Mouse (Mus musculus): ENCODE results near the gene Il4i1.
A peak's percentile ranks its signal among the peaks of the same experiment; 100 is the strongest.

Gene Il4i1

DNA sequence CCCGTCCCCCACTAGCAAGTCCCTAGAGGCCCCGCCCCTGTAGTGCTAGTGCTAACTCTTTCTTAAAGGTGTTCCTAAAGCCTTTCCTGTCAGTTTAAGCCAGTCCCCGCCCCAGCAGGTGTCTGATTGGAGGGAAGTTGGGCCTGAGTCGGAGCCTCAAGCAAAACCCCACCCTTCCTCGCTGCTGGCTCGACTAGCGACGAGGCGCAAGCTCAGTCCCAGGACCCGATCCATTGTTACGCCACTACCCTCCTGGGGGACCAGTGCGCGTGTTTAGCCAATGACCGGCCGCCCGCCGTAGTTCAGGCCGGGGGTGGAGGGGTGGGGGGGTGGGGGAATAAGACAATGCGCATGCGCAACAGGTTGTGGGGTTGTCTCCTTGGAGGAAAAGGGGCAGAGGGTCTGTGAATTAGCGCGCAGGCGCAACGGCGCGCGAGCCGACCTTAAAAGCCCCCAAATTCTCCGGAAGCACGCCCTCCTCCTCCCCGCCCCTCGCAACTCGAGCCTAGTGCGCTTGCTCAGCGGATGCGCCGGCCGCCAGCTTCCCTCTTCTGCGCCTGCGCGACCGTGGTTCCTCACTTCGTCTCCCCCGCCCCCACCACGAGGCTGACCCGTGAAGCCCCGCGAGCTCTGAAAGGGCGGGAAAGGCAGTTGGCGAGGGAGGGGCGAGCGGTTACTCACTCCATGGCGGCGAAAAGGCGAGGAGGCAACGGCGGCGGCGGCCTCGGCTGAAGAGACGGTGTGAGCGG, at the start of gene Il4i1, which contains the start of gene Nup62:
TSS of gene Il4i1 (plus strand) at position 667 of the 749 bp plus-strand sequence.
TSS of gene Nup62 (plus strand) at position 368 of the 749 bp plus-strand sequence.
- DNase-seq (ENCODE audit: low spot score in 2 of 2): peak; percentile 99

DNA sequence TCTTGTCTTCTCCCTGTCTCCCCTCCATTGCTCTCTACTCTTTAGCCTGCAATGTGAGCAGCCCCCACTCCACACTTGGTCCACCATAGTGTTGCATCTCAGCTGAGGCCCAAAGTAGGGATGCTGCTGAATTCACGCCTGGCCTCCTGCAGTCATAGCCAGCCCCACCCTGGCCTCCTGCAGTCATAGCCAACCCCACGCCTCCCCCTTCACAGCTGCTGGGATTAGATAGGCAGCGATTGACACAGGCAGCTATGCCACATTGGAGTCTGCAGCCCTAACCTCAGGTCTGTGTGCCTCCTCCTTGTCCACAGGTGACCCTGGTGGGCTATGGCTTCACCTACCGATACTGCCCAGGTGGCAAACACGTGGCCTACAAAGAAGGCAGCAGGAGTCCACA, 48.1 kb upstream of the Il4i1 start:
- no peak for DNase-seq (ENCODE audit: low spot score in 2 of 2)

DNA sequence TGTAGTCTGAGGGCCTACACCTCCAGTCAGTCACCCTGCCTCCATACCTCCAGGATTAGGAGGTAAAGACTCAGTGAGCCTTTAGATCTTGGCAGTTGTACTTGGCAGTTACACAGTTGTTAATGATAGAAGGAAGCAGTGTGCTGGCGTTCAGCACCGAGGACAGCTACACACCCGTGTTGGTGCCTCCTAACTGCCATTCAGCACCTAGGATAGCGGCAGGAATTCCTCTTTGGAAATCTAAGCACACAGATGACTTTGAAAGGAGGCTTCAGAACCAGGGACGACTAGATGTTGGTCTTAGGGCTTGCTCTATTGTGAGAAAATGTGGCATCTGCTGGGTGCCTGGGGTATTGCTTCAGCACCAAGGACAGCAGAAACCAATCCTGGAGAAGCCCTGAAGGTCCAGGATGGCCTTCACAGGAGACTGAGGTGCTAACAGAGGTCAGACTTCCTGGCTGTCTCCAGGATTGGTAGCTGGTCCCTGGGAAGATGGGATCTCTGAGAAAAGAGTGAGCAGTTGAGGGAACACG, 46.1 kb upstream of the Il4i1 start:
- DNase-seq (ENCODE audit: low spot score in 2 of 2): peak in 1 of 2 experiments; percentile 20

DNA sequence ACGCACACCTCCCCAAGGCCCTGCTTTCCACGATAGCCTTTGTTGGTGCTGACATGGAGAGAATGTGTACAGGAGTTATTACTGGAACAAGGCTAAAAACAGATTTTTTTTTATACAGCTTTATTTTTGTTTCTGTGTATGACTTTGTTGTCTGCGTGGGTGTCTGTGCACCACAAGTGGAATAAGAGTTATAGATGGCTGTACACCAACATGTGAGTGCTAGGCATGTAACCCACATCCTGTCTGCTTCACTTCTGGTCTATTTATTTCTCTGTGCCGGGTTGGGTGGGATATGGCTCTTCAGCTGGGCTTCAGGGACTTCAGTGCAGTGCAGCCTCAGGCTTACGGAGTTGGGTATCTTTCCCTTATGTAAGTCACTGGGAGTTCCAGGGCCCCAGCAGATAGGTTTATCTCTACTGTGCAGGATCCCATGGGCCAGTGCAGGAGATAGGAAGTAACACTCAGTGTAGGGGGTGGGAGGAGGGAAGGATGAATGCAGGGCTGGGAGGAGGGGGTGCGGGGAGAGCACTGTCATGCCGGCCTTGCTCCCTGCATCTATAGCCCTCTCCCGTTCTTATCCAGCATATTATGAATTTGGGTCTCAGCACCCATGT, 43.5 kb upstream of the Il4i1 start:
- no peak for DNase-seq (ENCODE audit: low spot score in 2 of 2)

DNA sequence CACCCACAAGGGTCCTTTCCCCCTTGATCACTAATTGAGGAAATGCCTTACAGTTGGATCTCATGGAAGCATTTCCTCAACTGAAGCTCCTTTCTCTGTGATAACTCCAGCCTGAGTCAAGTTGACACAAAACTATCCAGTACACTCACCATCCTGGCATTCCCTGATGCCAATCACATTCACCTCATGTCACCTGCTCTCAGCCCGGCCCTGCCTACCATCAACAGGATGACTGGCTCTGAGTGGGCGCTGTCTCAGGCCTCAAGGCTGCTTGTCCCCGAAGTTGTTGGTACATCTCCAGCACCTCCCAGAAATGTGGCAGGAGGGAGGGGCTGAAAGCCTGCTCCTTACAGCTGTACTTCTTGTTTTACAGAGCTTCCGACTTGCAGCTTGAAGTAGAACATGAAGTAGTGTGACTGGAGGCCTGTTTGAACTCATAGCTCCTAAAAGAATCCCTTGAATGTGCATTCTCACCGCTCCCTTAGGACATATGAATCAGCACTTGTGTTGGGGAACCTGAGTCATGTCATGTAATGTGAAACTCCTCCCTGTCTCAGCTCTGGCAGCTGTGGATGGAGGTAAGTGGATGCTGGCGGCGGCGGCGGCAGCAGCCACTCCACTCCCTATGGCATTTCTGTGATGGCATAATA, 39.2 kb upstream of the Il4i1 start:
- DNase-seq (ENCODE audit: low spot score in 2 of 2): no peak

DNA sequence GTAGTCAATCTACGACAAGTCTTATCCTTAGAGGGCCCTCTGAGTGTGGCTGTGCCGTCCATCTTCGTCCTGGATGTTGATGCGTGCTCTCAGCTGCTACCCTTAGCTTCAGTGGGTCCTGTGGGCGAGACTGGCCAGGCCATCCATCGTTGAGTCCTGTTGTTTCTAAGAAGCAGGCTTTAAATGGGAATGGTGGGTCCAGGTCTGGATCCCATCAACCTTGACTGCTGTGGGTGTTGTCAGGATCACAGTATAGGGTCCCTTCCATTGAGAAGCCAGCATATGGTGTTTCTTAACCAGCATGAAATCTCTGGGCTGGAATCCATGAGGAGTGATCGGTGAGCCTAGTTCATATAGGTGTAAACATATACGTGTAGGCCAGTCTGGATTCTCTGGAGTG, 36.1 kb upstream of the Il4i1 start:
- no peak for DNase-seq (ENCODE audit: low spot score in 2 of 2)

DNA sequence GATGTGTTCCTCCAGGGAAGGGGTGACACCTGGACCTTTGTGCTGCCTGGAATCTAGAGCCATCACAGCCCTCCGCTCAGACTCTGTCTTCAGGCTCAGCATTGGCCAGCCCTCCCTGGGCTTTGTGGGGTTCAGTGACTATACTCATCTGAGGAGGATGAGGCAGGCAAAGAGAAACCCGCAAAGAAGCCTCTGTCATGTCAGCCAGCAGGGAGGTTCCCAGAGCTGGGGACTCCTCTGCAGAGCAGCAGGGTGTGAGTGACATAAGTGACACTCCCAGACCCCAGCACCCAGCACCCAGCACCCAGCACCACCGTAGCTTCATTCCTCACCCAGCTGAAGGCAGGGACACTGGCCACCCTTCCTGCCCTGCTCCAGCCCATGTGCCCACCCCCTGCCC, 26.7 kb upstream of the Il4i1 start:
- DNase-seq (ENCODE audit: low spot score in 2 of 2): no peak

DNA sequence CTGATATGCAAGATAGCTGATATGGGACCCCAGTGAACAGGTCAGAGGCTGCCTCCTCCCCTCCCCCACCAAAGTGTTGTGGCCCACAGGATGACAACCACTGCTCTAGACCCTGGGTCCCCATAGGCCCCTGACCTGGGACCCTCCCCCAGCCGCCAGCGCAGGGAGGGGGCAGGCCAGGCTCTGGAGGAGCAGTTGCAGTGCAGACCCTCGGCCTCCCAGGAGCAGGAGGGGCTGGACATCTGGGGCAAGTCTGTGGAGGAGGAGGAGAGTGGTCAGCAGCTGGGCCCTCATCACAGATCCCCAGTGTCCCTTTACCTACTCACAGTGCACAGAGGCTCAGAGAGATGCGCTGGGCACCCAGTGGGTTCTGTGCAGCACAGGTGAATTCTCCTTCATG, 26.1 kb upstream of the Il4i1 start:
- DNase-seq (ENCODE audit: low spot score in 2 of 2): no peak

DNA sequence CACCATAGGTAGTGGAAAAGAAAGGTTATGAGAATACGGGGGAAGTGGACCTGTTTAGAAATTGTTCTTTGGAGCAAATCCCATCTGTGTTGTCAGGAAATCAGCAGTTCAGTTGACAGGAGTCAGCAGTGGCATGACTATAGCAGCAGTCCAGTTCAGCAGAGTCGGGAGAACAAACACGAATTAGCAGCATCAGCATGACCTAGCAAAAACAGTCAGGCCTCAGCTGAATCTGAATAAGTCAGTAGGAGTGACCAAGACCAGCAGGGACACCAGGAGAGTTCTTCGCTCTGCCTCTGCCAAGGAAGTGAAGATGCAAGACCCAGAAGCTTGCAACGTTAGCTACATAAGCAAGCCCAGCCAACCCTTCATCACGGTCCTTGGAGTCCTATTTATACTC, 23.4 kb upstream of the Il4i1 start:
- DNase-seq (ENCODE audit: low spot score in 2 of 2): no peak

DNA sequence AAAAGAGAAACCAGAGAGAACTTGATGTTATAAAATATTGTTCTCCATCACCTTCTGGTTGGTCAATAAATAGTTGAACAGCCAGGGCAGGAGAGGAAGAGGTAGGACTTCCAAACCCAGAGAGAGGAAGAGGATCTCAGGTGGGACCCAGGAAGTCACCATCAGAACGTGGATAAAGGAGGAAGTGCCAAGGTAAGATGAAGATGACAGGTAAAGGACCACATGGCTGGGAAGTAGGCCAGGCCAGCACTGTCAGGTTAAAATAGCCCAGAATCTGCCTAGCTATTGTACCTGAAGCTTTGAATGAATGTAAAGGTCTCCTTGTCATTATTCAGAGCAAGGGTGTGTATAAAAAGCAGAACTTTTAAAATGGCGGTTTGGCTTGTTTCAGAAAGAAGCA, 7.3 kb upstream of the Il4i1 start:
- peak in 1 of 2 experiments; percentile 1 for DNase-seq (ENCODE audit: low spot score in 2 of 2)

DNA sequence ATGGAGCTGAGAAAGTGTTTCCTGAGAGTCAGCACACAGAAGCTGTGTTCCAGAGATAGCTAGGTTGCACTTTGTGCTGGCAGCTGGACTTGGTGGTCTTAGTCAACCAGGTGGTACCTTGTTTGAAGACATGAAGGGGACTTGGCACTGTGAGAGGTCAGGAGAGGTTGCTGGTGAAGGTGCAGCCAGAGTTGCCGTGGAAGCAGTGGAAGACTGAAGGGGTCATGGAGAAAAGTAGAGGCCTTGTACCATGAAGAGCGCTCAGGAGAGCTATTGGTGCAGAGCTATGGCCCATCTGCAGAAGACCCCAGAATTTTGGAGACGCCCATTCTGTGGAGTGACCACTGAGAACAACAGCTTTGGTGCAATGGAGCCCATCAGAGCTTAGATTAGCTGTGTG, 6.7 kb upstream of the Il4i1 start:
- peak in 1 of 2 experiments; percentile 2 for DNase-seq (ENCODE audit: low spot score in 2 of 2)

DNA sequence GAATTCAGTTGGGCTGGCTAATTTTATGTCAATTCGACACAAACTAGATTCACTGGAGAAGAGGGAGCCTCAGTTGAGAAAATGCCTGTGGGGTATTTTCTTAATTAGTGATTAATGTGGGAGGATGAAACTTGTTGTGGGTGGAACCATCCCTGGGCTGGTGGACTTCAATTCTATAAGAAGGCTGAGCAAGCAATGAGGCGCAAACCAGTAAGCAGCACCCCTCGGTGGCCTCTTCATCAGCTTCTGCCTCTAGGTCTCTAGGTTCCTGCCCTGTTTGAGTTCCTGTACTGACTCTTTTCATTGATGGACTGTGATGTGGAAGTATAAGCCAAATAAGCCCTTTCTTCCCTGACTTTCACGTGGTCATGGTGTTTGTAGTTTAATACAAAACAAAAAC, 5.8 kb upstream of the Il4i1 start:
- DNase-seq (ENCODE audit: low spot score in 2 of 2): no peak

DNA sequence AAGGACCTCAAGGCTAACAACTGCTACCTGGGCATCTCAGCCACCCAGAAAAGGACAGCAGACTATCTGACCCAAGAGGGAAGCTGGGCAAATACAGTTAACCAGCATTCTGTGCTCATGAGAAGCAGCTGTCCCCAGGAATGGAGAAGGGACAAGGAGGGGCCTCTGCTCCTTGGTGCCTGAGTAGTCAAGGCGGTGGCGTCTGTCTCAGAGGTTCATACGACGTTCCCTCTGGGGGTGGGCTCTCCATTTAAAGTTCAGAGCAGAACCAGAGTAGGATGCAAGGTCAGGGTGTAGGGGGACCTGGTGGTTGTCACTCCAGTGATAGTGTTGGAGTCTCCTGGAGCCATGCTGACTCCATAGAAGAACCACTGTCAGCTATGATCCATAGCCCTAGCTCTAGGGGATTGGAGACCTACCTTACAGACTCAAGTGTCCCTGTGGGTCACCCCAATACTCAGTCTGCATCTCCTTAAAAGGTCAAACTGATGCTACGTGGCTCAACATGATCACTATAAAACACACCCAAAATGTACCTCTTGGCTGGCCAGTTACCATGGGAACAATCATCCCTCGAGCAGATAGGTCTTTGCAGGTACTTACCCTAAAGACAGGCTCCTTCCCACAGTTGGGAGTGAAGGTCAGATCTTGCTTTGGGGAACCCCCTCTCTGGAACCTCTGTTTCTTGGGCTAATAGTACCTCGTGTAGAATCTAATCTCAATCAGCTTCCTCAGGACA, 5.2 kb upstream of the Il4i1 start:
- peak in 1 of 2 experiments; percentile 2 for DNase-seq (ENCODE audit: low spot score in 2 of 2)

DNA sequence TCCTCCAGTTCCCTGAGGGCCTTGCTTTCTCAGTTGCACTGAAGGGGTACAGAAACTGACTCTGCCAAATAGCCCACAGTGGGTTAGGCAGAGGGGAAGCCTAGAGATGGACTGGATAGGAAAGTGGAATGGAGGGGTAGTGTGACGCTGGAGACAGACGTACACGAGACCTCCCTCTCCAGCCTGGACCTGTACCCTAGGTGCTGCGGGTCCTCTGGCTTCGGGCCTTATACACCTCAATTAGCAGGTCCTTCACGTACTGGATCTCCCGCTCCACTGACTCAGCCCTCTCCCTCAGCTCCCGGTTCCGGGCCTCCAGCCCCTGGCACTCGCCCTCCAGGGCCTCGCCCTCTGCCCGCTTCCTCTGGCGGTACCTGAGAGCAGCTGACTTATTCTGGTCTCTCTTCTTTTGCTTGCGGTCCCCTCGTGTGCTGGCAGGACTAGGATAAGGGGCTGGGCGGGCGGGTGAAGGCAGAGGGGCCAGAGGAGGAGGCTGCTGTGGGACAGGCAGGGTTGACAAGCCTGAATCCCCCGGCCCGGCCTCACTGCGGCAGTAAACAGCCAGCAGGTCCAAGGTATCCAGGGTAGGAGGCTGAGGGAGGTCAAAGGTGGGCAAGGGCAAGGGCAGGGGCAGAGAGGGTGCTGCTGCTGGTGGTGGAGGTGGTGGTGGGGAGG, 3.4 kb upstream of the Il4i1 start:
- peak in 1 of 2 experiments; percentile 8 for DNase-seq (ENCODE audit: low spot score in 2 of 2)

DNA sequence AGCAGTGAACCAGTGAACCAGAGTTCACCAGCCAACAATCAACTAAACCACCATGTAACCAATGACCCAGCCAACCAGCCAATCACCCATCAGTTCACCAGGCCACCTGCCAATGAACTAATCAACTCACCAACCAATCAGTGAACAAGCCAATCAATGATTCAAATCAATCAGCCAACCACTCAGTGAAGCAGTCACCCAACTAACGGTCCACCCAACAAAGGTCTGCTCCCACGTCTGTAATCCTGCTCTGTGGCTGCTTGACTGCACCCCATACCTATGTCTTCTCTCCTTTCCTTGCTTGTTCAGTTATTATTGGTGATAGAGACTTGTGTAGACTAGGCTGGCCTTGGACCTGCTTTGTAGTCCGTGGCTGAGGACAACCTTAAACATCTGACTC, 2.2 kb upstream of the Il4i1 start:
- peak in 1 of 2 experiments; percentile 3 for DNase-seq (ENCODE audit: low spot score in 2 of 2)

DNA sequence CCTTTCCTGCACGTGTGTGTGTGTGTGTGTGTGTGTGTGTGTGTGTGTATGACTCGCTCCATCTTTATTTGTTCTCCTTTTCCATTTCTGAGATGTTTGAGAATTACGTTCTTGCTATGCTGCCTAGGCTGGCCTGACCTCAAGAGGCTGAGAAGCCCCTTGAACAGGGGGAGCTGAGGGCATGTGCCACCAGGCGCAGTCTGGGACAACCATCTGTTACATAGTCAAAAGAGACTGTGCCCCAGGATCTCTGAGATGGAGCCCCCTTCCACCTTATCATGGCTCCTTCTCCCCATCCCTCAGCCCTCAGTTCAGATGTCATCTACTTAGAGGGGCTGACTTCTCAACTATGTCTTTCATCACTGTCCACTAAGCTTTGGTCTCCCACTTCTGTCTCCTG, 1.8 kb upstream of the Il4i1 start:
- no peak for DNase-seq (ENCODE audit: low spot score in 2 of 2)

DNA sequence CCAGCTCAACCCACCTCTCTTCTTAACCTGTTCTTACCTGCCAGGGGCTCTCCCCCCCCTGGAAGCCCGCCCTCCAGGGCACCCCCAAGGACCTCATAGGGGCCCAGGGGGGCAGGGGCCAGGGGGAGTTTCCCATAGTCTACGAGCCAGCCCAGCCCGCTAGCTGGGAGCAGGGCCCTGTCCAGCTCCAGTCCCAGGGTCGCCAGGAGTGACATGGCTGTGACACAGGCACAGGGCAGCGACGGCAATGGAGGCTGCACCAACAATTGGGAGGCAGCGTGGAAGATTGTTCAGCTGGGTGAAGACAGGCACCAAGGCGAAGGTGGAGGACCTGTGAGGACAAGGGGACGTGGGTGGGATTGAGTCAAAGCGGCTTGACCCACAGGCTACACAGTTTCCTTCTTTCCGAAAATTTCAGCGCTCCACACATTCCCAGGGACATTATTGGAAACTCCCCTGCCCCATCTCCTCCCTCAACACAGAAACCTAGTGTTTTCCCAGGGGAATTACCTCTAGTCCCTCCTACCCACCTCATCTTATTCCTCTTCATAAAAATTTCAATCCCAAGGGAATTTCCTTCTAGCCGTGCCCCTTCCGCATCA, 1.1 kb upstream of the Il4i1 start:
- peak; percentile 28 to 44 for DNase-seq (ENCODE audit: low spot score in 2 of 2)

DNA sequence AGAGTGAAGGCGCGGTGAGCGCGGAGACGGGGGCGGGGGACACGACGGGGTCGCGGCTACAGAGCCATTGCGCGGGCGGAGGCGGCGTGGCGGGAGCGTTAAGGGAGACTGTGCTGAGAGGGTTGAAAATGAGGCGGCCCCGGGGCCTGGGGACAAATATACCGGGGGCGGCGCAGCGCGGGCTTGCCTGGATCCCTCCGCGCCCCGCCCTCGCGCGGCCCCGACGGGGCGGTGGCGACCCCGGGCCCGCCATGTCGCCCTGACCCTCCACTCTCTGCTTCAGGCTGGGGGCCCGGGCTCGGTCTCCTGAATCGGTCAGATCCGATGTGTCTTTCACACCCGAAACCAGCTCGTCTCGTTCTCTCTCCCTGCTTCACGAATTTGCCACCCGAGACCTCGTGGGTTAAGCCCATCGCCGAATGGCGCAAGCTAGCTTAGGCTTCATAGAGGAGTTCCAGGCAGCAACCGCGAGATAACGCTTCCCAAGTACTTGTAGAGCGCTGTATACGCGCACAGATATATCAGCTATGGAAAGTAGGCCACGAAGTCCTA, 359 bp downstream of the Il4i1 start, which contains the start of gene Atf5:
TSS of gene Atf5 (minus strand) at position 189 of the 552 bp plus-strand sequence.
- DNase-seq (ENCODE audit: low spot score in 2 of 2): no peak

DNA sequence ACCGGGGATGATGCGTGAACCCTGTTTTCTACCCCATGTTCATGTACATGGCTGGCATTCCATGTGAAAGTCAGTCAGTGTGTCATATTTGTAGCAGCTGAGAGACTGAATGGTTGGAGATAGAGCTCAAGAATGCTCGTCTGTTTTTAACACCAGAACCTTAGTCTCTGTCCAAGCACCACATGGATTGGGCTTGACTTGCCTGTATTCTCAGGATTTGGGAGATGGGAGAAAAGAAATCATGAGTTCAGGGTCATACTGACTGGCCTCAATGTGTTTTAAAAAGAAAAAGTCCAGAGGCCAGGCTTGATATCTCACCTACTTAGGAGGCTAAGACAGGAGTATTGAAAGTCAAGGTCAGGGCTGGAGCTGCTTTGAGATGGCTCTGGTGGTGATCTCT, 1.3 kb downstream of the Il4i1 start:
- peak; percentile 1 to 4 for DNase-seq (ENCODE audit: low spot score in 2 of 2)

DNA sequence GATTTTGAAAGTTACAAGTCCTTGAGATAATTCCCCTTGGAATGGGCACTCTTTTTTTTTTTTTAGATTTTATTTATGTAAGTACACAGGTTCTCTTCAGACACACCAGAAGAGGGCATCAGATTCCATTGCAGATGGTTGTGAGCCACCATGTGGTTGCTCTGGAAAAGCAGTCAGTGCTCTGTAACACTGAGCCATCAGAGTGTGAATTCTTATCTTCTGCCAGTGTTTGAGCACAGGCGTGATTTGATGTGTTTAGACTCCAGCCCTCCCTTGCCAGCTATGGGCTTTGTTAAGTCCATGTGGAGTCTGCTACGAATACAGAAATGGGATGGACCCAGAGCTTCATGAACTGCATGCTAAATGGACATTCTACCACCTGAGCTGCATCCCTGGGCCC, 2.0 kb downstream of the Il4i1 start:
- peak; percentile 7 to 9 for DNase-seq (ENCODE audit: low spot score in 2 of 2)

Data from frontal cortex, postnatal 10 days (tissue).